14 mouse cellular contexts compared by ENCODE assay signal in genomic region chr8:128672441-128672840, GRCm38 (mm10).
"Had no signal": no experiment of that assay in that cellular context is flagged by ENCODE, and none has a peak within 500 bp of the region (broad histone marks: within the 10 kb centered on the region; RNA-seq: fewer than 3 reads in every experiment).

No protein-coding gene starts in this region.

- H3K27ac ChIP-seq: midbrain, embryonic 12.5 days; neural tube, embryonic 12.5 days; stomach, embryonic 15.5 days; stomach, postnatal 0 days had no signal

- H3K4me2 ChIP-seq: lung, embryonic 14.5 days; midbrain, embryonic 12.5 days; neural tube, embryonic 12.5 days; stomach, embryonic 15.5 days had no signal

- H3K4me1 ChIP-seq: midbrain, embryonic 12.5 days; neural tube, embryonic 12.5 days; stomach, embryonic 15.5 days had no signal

- H3K4me3 ChIP-seq: megakaryocyte, embryonic 14.5 days; midbrain, embryonic 12.5 days; neural tube, embryonic 12.5 days; stomach, embryonic 15.5 days had no signal

- H3K27me3 ChIP-seq: megakaryocyte, embryonic 14.5 days; midbrain, embryonic 12.5 days; neural tube, embryonic 12.5 days; stomach, embryonic 15.5 days had no signal

- H3K9ac ChIP-seq: lung, embryonic 14.5 days; midbrain, embryonic 12.5 days; neural tube, embryonic 12.5 days; stomach, embryonic 15.5 days had no signal

- DNase-seq: lung, adult 18-20 months; lung, embryonic 14.5 days; lung, postnatal 10 days; lung, postnatal 4 days; midbrain, embryonic 14.5 days; right cerebral cortex, postnatal 14 days; thymus, adult 2 months; thymus, postnatal 25 days; thymus, postnatal 4 days had no signal

- H3K9me3 ChIP-seq: megakaryocyte, embryonic 14.5 days; midbrain, embryonic 12.5 days; neural tube, embryonic 12.5 days; stomach, embryonic 15.5 days had no signal

- H3K36me3 ChIP-seq: midbrain, embryonic 12.5 days; neural tube, embryonic 12.5 days; stomach, embryonic 15.5 days had no signal
